Mouse (Mus musculus): ENCODE results near the gene Myo1c. TPM values are rescaled to one million over a fixed set of nuclear protein-coding genes. Genes with fewer than 3 reads are reported as not detected.

Myo1c gene
- total RNA-seq, 2 experiments from 2014 or later: 14.8 to 21.2 TPM

GRCm38 (mm10) chr11:75647681-75648211, 2.6 kb upstream of the Myo1c start:
- ATAC-seq (replicated peaks; ENCODE audit: poor library complexity, severe bottlenecking): no peak

- no peak for ATAC-seq (replicated peaks; ENCODE audit: poor library complexity, severe bottlenecking)
Measured at GRCm38 (mm10) chr11:75649155-75649561, 1.1 kb upstream of the Myo1c start.

GRCm38 (mm10) chr11:75650958-75651425, 688 bp downstream of the Myo1c start:
- peak; percentile 14 for ATAC-seq (replicated peaks; ENCODE audit: poor library complexity, severe bottlenecking)

- ATAC-seq (replicated peaks; ENCODE audit: poor library complexity, severe bottlenecking): peak; percentile 28
Measured at GRCm38 (mm10) chr11:75651426-75652221, 1.3 kb downstream of the Myo1c start.

GRCm38 (mm10) chr11:75652222-75652941, 2.1 kb downstream of the Myo1c start:
- ATAC-seq (replicated peaks; ENCODE audit: poor library complexity, severe bottlenecking): no peak

- peak; percentile 2 for ATAC-seq (replicated peaks; ENCODE audit: poor library complexity, severe bottlenecking)
Measured at GRCm38 (mm10) chr11:75652942-75653684, 2.8 kb downstream of the Myo1c start.

- peak; percentile 55 for ATAC-seq (replicated peaks; ENCODE audit: poor library complexity, severe bottlenecking)
Measured at GRCm38 (mm10) chr11:75653781-75654470, 3.6 kb downstream of the Myo1c start.

- ATAC-seq (replicated peaks; ENCODE audit: poor library complexity, severe bottlenecking): no peak
Measured at GRCm38 (mm10) chr11:75654471-75655390, 4.4 kb downstream of the Myo1c start.

- peak; percentile 16 for ATAC-seq (replicated peaks; ENCODE audit: poor library complexity, severe bottlenecking)
Measured at GRCm38 (mm10) chr11:75655621-75656545, 5.6 kb downstream of the Myo1c start.

- no peak for ATAC-seq (replicated peaks; ENCODE audit: poor library complexity, severe bottlenecking)
Measured at GRCm38 (mm10) chr11:75656621-75657590, 6.6 kb downstream of the Myo1c start.

- no peak for ATAC-seq (replicated peaks; ENCODE audit: poor library complexity, severe bottlenecking)
Measured at GRCm38 (mm10) chr11:75657841-75658240, 7.5 kb downstream of the Myo1c start.

GRCm38 (mm10) chr11:75658311-75658710, 8.0 kb downstream of the Myo1c start:
- ATAC-seq (replicated peaks; ENCODE audit: poor library complexity, severe bottlenecking): no peak

GRCm38 (mm10) chr11:75658996-75659750, 8.9 kb downstream of the Myo1c start:
- peak; percentile 23; the same call in 1 of the 2 replicates for ATAC-seq (replicated peaks; ENCODE audit: poor library complexity, severe bottlenecking)

- no peak for ATAC-seq (replicated peaks; ENCODE audit: poor library complexity, severe bottlenecking)
Measured at GRCm38 (mm10) chr11:75660081-75660590, 9.8 kb downstream of the Myo1c start.

- no peak for ATAC-seq (replicated peaks; ENCODE audit: poor library complexity, severe bottlenecking)
Measured at GRCm38 (mm10) chr11:75660941-75661800, 10.9 kb downstream of the Myo1c start.

All from granulocyte monocyte progenitor cell, adult 5-6 weeks (primary cell).